Mouse (Mus musculus): ENCODE measurements around the gene Bhlhe40. TPM values are rescaled to one million over a fixed set of nuclear protein-coding genes. Genes with fewer than 3 reads are reported as not detected.

The Bhlhe40 gene
- polyA plus RNA-seq, 1 experiment, result 8.1 TPM

- no peaks in the 10 kb centered on the region for H3K4me1 ChIP-seq (ENCODE audit: control insufficient read depth, insufficient read depth, insufficient read length)
- DNase-seq (ENCODE audit: low read depth in 1 of 2, low spot score in 2 of 2), result no peak
- H3K27me3 ChIP-seq (ENCODE audit: control insufficient read depth, insufficient read depth, low read length), result no peaks in the 10 kb centered on the region
- H3K27ac ChIP-seq (ENCODE audit: insufficient read depth, low read length), result no peak overlapping the region
- TF ChIP-seq CTCF (IDR thresholded peaks at IDR 0.05; ENCODE audit: extremely low read depth, insufficient read depth, insufficient read length, insufficient replicate concordance) (no peak), POLR2A (IDR thresholded peaks at IDR 0.05; ENCODE audit: low read depth, low read length) (no peak)
- H3K36me3 ChIP-seq (ENCODE audit: control insufficient read depth, insufficient read depth, low read length), result no peaks in the 10 kb centered on the region
- WGBS, result 94% methylated on average over 2 of the region's 2 CpGs
- no peak overlapping the region for H3K4me3 ChIP-seq (ENCODE audit: extremely low read depth, insufficient read depth, insufficient read length)
Measured at GRCm38 (mm10) chr6:108674221-108674620, 13.8 kb downstream of the Bhlhe40 start.

GRCm38 (mm10) chr6:108676783-108677340 lies 16.4 kb downstream of the Bhlhe40 start:
- DNase-seq (ENCODE audit: low read depth in 1 of 2, low spot score in 2 of 2), result no peak
- no peaks in the 10 kb centered on the region for H3K36me3 ChIP-seq (ENCODE audit: control insufficient read depth, insufficient read depth, low read length)
- 88% methylated on average over 9 of the region's 9 CpGs for WGBS

GRCm38 (mm10) chr6:108677697-108678096 lies 17.3 kb downstream of the Bhlhe40 start:
- no peaks in the 10 kb centered on the region for H3K4me1 ChIP-seq (ENCODE audit: control insufficient read depth, insufficient read depth, insufficient read length)
- 86% methylated on average over 4 of the region's 4 CpGs for WGBS

More at GRCm38 (mm10) chr6:108676783-108677340, 16.4 kb downstream of the Bhlhe40 start:
- no peak for TF ChIP-seq CTCF (IDR thresholded peaks at IDR 0.05; ENCODE audit: extremely low read depth, insufficient read depth, insufficient read length, insufficient replicate concordance)
- no peak for TF ChIP-seq POLR2A (IDR thresholded peaks at IDR 0.05; ENCODE audit: low read depth, low read length)
- no peaks in the 10 kb centered on the region for H3K4me1 ChIP-seq (ENCODE audit: control insufficient read depth, insufficient read depth, insufficient read length)
- no peak overlapping the region for H3K4me3 ChIP-seq (ENCODE audit: extremely low read depth, insufficient read depth, insufficient read length)
- H3K27me3 ChIP-seq (ENCODE audit: control insufficient read depth, insufficient read depth, low read length), result no peaks in the 10 kb centered on the region
- H3K27ac ChIP-seq (ENCODE audit: insufficient read depth, low read length), result no peak overlapping the region

GRCm38 (mm10) chr6:108678227-108678626 lies 17.8 kb downstream of the Bhlhe40 start:
- Histone ChIP-seq H3K4me1 (ENCODE audit: control insufficient read depth, insufficient read depth, insufficient read length) (no peaks in the 10 kb centered on the region), H3K36me3 (ENCODE audit: control insufficient read depth, insufficient read depth, low read length) (no peaks in the 10 kb centered on the region), H3K27me3 (ENCODE audit: control insufficient read depth, insufficient read depth, low read length) (no peaks in the 10 kb centered on the region), H3K27ac (ENCODE audit: insufficient read depth, low read length) (no peak overlapping the region), H3K4me3 (ENCODE audit: extremely low read depth, insufficient read depth, insufficient read length) (no peak overlapping the region)
- WGBS, result 86% methylated on average over 5 of the region's 5 CpGs
- TF ChIP-seq POLR2A (IDR thresholded peaks at IDR 0.05; ENCODE audit: low read depth, low read length) (no peak), CTCF (IDR thresholded peaks at IDR 0.05; ENCODE audit: extremely low read depth, insufficient read depth, insufficient read length, insufficient replicate concordance) (no peak)
- no peak for DNase-seq (ENCODE audit: low read depth in 1 of 2, low spot score in 2 of 2)

More at GRCm38 (mm10) chr6:108677697-108678096, 17.3 kb downstream of the Bhlhe40 start:
- TF ChIP-seq CTCF (IDR thresholded peaks at IDR 0.05; ENCODE audit: extremely low read depth, insufficient read depth, insufficient read length, insufficient replicate concordance) (no peak), POLR2A (IDR thresholded peaks at IDR 0.05; ENCODE audit: low read depth, low read length) (no peak)
- Histone ChIP-seq H3K27ac (ENCODE audit: insufficient read depth, low read length) (no peak overlapping the region), H3K27me3 (ENCODE audit: control insufficient read depth, insufficient read depth, low read length) (no peaks in the 10 kb centered on the region), H3K4me3 (ENCODE audit: extremely low read depth, insufficient read depth, insufficient read length) (no peak overlapping the region), H3K36me3 (ENCODE audit: control insufficient read depth, insufficient read depth, low read length) (no peaks in the 10 kb centered on the region)
- no peak for DNase-seq (ENCODE audit: low read depth in 1 of 2, low spot score in 2 of 2)

- H3K36me3 ChIP-seq (ENCODE audit: control insufficient read depth, insufficient read depth, low read length), result no peaks in the 10 kb centered on the region
- no peak for DNase-seq (ENCODE audit: low read depth in 1 of 2, low spot score in 2 of 2)
- no peak overlapping the region for H3K4me3 ChIP-seq (ENCODE audit: extremely low read depth, insufficient read depth, insufficient read length)
- TF ChIP-seq CTCF (IDR thresholded peaks at IDR 0.05; ENCODE audit: extremely low read depth, insufficient read depth, insufficient read length, insufficient replicate concordance), result no peak
- TF ChIP-seq POLR2A (IDR thresholded peaks at IDR 0.05; ENCODE audit: low read depth, low read length), result no peak
- no peaks in the 10 kb centered on the region for H3K27me3 ChIP-seq (ENCODE audit: control insufficient read depth, insufficient read depth, low read length)
- no peaks in the 10 kb centered on the region for H3K4me1 ChIP-seq (ENCODE audit: control insufficient read depth, insufficient read depth, insufficient read length)
- no peak overlapping the region for H3K27ac ChIP-seq (ENCODE audit: insufficient read depth, low read length)
- 88% methylated on average over 7 of the region's 7 CpGs for WGBS
Measured at GRCm38 (mm10) chr6:108680503-108680902, 20.1 kb downstream of the Bhlhe40 start.

GRCm38 (mm10) chr6:108681084-108681483 lies 20.7 kb downstream of the Bhlhe40 start:
- H3K27me3 ChIP-seq (ENCODE audit: control insufficient read depth, insufficient read depth, low read length), result no peaks in the 10 kb centered on the region
- H3K27ac ChIP-seq (ENCODE audit: insufficient read depth, low read length), result no peak overlapping the region
- TF ChIP-seq CTCF (IDR thresholded peaks at IDR 0.05; ENCODE audit: extremely low read depth, insufficient read depth, insufficient read length, insufficient replicate concordance) (no peak), POLR2A (IDR thresholded peaks at IDR 0.05; ENCODE audit: low read depth, low read length) (no peak)
- no peaks in the 10 kb centered on the region for H3K4me1 ChIP-seq (ENCODE audit: control insufficient read depth, insufficient read depth, insufficient read length)
- no peaks in the 10 kb centered on the region for H3K36me3 ChIP-seq (ENCODE audit: control insufficient read depth, insufficient read depth, low read length)
- 68% methylated on average over 4 of the region's 4 CpGs for WGBS
- no peak for DNase-seq (ENCODE audit: low read depth in 1 of 2, low spot score in 2 of 2)
- H3K4me3 ChIP-seq (ENCODE audit: extremely low read depth, insufficient read depth, insufficient read length), result no peak overlapping the region

GRCm38 (mm10) chr6:108683140-108683539 lies 22.7 kb downstream of the Bhlhe40 start:
- Histone ChIP-seq H3K4me1 (ENCODE audit: control insufficient read depth, insufficient read depth, insufficient read length) (no peaks in the 10 kb centered on the region), H3K36me3 (ENCODE audit: control insufficient read depth, insufficient read depth, low read length) (no peaks in the 10 kb centered on the region), H3K4me3 (ENCODE audit: extremely low read depth, insufficient read depth, insufficient read length) (no peak overlapping the region), H3K27ac (ENCODE audit: insufficient read depth, low read length) (no peak overlapping the region), H3K27me3 (ENCODE audit: control insufficient read depth, insufficient read depth, low read length) (no peaks in the 10 kb centered on the region)
- TF ChIP-seq CTCF (IDR thresholded peaks at IDR 0.05; ENCODE audit: extremely low read depth, insufficient read depth, insufficient read length, insufficient replicate concordance) (no peak), POLR2A (IDR thresholded peaks at IDR 0.05; ENCODE audit: low read depth, low read length) (no peak)
- DNase-seq (ENCODE audit: low read depth in 1 of 2, low spot score in 2 of 2), result no peak
- WGBS, result 88% methylated on average over 1 of the region's 1 CpGs

Data from spleen, adult 2 months (tissue).